Mouse (Mus musculus) liver, adult 10 weeks (tissue): ENCODE measurements around the gene Cmtm3. TPM values are rescaled to one million over a fixed set of nuclear protein-coding genes. Genes with fewer than 3 reads are reported as not detected.

Experiments used
- polyA plus RNA-seq: library from polyadenylated mRNA; stranded (reverse); fragments of 350-450 nt; fragmentation: Illumina TruSeq; extraction: RNeasy Lipid Tissue Mini Kit (QIAGEN cat#74804); gene quantifications from one replicate; pipeline ENCODE4 v1.2.3, GENCODE M21; 2014; ENCODE audit warnings: low read depth, low replicate concordance

The Cmtm3 gene
- polyA plus RNA-seq = 5.1 TPM

DNA sequence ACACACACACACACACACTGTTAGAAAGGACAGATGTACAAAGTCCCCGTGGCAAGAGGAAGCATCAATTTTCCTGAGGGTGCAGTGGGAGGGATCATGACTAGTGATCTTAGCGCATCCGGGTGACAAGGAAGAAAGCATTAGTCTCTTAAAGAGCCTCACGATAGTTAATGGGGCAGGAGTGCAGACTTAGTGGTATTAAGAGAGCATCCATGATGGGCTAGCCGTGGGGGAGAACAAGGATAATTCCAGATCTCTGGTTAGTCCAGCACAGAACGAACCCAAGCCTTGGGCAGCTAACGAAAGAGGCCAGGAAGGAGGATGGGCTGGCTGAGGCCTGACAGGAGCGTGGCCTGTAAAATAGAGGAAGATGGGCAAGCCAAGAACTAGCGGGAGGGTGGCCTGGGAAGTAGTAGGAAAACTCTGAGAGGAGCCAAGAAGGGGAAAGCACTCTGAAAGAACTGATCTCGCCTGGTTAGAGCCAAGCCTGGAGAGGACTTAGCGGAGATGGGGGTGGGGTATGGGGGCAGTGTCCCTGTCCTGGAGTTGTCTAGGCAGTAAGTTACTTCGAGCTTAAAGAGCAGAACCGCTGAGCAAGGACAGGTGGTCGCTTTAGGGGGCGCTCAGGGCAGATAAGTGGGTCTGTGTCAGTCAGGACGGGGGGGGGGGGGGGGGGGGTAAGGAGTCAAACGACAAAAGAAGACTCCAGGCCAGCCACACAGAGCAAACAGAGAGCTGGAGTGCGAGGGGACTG lies at the start of gene Cmtm3:
Cmtm3 (plus strand) TSS at position 182 of the 754 bp plus-strand sequence.

DNA sequence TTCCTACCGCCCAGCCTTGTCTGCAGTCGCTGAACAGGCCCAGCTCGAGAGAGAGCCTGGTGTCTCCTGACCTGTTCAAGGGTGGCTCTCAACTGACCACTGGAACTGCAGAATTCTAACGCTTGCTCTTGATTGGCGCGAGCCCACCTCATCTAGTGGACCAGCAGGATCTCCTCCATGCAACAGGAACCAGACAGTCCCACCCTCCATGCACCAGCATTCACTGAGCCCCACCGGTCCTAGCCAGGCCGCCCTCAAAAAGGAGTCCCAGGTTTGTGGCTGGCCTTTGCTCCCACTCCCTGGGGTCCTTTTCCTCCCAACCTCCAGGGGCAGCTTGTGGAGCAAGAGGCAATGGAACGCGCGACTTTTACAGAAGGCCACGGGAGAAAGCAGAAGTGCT lies 46.1 kb upstream of the Cmtm3 start, which contains the start of gene Cmtm2a:
Cmtm2a (minus strand) TSS at position 101 of the 400 bp plus-strand sequence.

DNA sequence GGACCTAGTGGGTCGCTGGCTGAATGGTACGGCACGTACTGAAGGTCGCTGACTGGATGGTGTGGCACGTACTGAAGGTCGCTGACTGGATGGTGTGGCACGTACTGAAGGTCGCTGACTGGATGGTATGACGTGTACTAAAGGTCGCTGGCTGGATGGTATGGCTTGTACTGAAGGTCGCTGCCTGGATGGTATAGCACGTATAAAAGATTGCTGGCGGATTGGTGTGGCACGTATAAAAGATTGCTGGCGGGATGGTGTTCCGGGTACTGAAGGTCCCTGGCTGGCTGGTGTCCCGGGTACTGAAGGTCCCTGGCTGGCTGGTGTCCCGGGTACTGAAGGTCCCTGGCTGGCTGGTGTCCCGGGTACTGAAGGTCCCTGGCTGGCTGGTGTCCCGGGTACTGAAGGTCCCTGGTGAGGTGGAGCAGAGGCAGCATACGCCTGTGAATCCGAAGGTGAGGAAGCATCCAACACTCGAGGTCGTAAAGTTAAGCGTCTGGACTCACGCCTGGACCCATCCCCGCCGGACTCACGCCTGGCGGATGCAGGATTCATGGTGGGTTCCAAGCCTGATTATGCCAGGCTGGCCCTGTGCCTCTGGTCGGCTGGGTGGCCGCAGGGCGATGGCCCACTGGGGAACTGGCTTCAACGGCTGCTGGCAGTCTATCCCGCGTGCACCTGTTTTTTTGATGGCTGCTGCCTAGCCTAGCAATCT lies 29.6 kb upstream of the Cmtm3 start, which contains the start of the genes Gm45711 and Cmtm1:
Gm45711 (minus strand) TSS at position 641 of the 715 bp plus-strand sequence.
Cmtm1 (minus strand) TSS at position 705 of the 715 bp plus-strand sequence.

DNA sequence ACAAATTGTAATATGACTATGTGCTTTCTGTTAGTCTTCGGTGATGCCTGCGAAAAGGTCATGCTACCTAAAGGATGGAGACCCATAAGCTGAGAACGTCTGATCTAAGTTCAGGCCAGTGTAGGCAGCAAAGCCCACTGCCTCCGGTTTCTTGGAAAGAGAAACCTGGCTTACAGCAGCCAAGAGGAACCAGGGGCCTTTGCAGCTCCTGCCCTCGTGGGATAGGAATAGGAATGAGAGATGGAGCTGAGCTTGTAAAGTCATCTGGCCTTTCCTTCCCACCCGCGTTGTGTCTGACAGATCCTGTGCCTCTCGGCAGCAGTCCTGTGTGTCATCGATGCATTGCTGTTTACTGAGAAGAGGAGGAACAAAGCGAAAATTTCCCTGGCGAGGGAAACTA lies 17.9 kb upstream of the Cmtm3 start, which contains the start of gene Gm11020:
Gm11020 (plus strand) TSS at position 301 of the 400 bp plus-strand sequence.

DNA sequence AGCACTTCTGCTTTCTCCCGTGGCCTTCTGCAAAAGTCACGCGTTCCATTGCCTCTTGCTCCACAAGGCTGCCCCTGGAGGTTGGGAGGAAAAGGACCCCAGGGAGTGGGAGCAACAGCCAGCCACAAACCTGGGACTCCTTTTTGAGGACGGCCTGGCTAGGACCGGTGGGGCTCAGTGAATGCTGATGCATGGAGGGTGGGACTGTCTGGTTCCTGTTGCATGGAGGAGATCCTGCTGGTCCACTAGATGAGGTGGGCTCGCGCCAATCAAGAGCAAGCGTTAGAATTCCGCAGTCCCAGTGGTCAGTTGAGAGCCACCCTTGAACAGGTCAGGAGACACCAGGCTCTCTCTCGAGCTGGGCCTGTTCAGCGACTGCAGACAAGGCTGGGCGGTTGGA lies 17.3 kb upstream of the Cmtm3 start, which contains the start of gene Cmtm2b:
Cmtm2b (plus strand) TSS at position 301 of the 400 bp plus-strand sequence.

DNA sequence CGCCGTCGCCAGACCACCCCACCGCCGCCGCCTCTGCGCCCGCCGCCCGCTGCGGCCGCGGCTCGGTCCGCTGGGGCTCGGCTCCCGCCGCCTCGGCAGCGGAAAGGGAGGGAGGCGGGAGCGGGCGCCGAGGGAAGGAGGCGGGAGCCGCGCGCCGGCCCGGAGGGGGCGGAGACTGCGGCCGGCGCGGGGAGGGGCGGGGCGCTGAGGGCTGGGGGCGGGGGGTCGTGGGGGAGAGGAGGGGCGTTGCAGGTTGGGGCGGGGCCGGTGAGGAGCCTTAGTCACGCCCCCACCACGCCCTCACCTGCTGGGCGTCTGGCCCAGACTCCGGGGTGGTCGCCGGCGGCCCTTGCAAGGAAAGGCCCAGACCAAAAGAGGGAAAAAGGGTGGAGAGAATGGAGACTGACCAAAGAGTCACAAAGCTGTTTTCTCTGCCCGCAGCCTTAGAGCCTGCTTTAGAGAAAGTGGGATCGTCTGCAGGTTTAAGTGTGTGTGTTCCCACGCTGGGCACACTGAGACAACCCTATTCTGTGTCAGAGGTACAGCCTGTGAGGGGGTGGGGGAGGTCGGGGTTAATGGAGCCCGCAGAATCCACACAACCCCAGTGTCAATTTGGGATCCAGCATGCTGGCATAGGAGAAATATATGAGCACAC lies 56.6 kb downstream of the Cmtm3 start, which contains the start of gene Cmtm4:
Cmtm4 (minus strand) TSS at position 105 of the 655 bp plus-strand sequence.

Other genes starting within 250 kb of the Cmtm3 start
- 5.9 TPM for gene Cdh5, start 237.8 kb upstream of the Cmtm3 start, polyA plus RNA-seq
- not detected for gene Bean1, start 169.0 kb upstream of the Cmtm3 start, polyA plus RNA-seq
- 12.0 TPM for gene Tk2, start 90.9 kb upstream of the Cmtm3 start, polyA plus RNA-seq
- gene Cklf, start 88.5 kb upstream of the Cmtm3 start, polyA plus RNA-seq = 4.8 TPM
- 0.37 TPM for gene Cmtm2a, start 46.2 kb upstream of the Cmtm3 start, polyA plus RNA-seq
- not detected for gene Gm45711, start 29.3 kb upstream of the Cmtm3 start, polyA plus RNA-seq
- gene Cmtm1, start 29.3 kb upstream of the Cmtm3 start, polyA plus RNA-seq = not detected
- gene Gm11020, start 17.8 kb upstream of the Cmtm3 start, polyA plus RNA-seq = not detected
- gene Cmtm2b, start 17.2 kb upstream of the Cmtm3 start, polyA plus RNA-seq = not detected
- 16.3 TPM for gene Cmtm4, start 56.4 kb downstream of the Cmtm3 start, polyA plus RNA-seq
- gene Dync1li2, start 103.6 kb downstream of the Cmtm3 start, polyA plus RNA-seq = 17.5 TPM
- not detected for gene Terb1, start 170.5 kb downstream of the Cmtm3 start, polyA plus RNA-seq
- 122 TPM for gene Nae1, start 195.2 kb downstream of the Cmtm3 start, polyA plus RNA-seq
- gene Car7, start 195.3 kb downstream of the Cmtm3 start, polyA plus RNA-seq = 0.69 TPM